Mouse (Mus musculus) ES-Bruce4 (cell line): ENCODE measurements around the gene Atf7.

Source experiments
- CTCF ChIP-seq: IDR thresholded peaks from one replicate; pipeline ENCODE4 v1.8.1; 2011; ENCODE audit warnings: low read depth, low read length
- EP300 ChIP-seq: IDR thresholded peaks from 2 replicates; pipeline ENCODE4 v1.6.1; 2011; ENCODE audit warnings: low read depth, low read length; ENCODE audit not compliant: insufficient read depth
- POLR2A ChIP-seq: IDR thresholded peaks from one replicate; pipeline ENCODE4 v1.8.1; 2011; ENCODE audit warnings: low read length; ENCODE audit not compliant: insufficient read depth

- TF ChIP-seq POLR2A = no peak
- no peak for TF ChIP-seq CTCF
- no peak for TF ChIP-seq EP300
Measured at GRCm38 (mm10) chr15:102576972-102577371, 48.3 kb downstream of the Atf7 start.
